Mouse (Mus musculus): ENCODE results near the gene Polk.

Polk gene

GRCm38 (mm10) chr13:96542081-96542889 lies at the start of gene Polk, which contains the start of gene Col4a3bp:
Gene Polk, minus strand, starts transcription at chr13:96542579.
Gene Col4a3bp, plus strand, starts transcription at chr13:96542618.
- DNase-seq = peak; percentile 99

GRCm38 (mm10) chr13:96588642-96589041 lies 46.3 kb upstream of the Polk start:
- DNase-seq = no peak

GRCm38 (mm10) chr13:96586540-96586939 lies 44.2 kb upstream of the Polk start:
- no peak for DNase-seq

- DNase-seq = no peak
These were observed 41.8 kb upstream of the Polk start for GRCm38 (mm10) chr13:96584201-96584600.

GRCm38 (mm10) chr13:96579979-96580378 lies 37.6 kb upstream of the Polk start:
- no peak for DNase-seq

- DNase-seq = no peak
These were observed 36.7 kb upstream of the Polk start for GRCm38 (mm10) chr13:96579104-96579503.

- no peak for DNase-seq
These were observed 31.8 kb upstream of the Polk start for GRCm38 (mm10) chr13:96574170-96574569.

- DNase-seq = peak; percentile 41
These were observed 28.6 kb upstream of the Polk start for GRCm38 (mm10) chr13:96571016-96571361.

GRCm38 (mm10) chr13:96570313-96571015 lies 28.1 kb upstream of the Polk start:
- DNase-seq = no peak

- DNase-seq = no peak
These were observed 25.6 kb upstream of the Polk start for GRCm38 (mm10) chr13:96567977-96568376.

GRCm38 (mm10) chr13:96555099-96555498 lies 12.7 kb upstream of the Polk start:
- no peak for DNase-seq

- no peak for DNase-seq
These were observed 5.6 kb upstream of the Polk start for GRCm38 (mm10) chr13:96547941-96548340.

GRCm38 (mm10) chr13:96547250-96547649 lies 4.9 kb upstream of the Polk start:
- no peak for DNase-seq

GRCm38 (mm10) chr13:96544506-96544905 lies 2.1 kb upstream of the Polk start:
- peak; percentile 9 for DNase-seq

- no peak for DNase-seq
These were observed 817 bp upstream of the Polk start for GRCm38 (mm10) chr13:96542901-96543891.

GRCm38 (mm10) chr13:96541381-96541780 lies 998 bp downstream of the Polk start:
- DNase-seq = no peak

GRCm38 (mm10) chr13:96538103-96538502 lies 4.3 kb downstream of the Polk start:
- peak; percentile 8 for DNase-seq

GRCm38 (mm10) chr13:96536821-96537572 lies 5.4 kb downstream of the Polk start:
- DNase-seq = no peak

GRCm38 (mm10) chr13:96533742-96534141 lies 8.6 kb downstream of the Polk start:
- no peak for DNase-seq

- DNase-seq = no peak
These were observed 10.2 kb downstream of the Polk start for GRCm38 (mm10) chr13:96532176-96532575.

GRCm38 (mm10) chr13:96530064-96530463 lies 12.3 kb downstream of the Polk start:
- DNase-seq = no peak

GRCm38 (mm10) chr13:96529542-96529941 lies 12.8 kb downstream of the Polk start:
- no peak for DNase-seq
